Mouse (Mus musculus) limb, embryonic 14.5 days (tissue): Measurements from ENCODE around the gene Ak1. TPM values are rescaled to one million over a fixed set of nuclear protein-coding genes. Genes with fewer than 3 reads are reported as not detected.

Experiments used
- ATAC-seq: fragments of 200-750 bp; cut with Nextera tagmentation; 2 replicates; pipeline ENCODE4 v1.8.0; 2017; ENCODE audit warnings: low read depth, moderate number of reproducible peaks, moderate TSS enrichment; ENCODE audit not compliant: low FRiP score
- DNase-seq: peaks from one replicate; pipeline ENCODE4 v3.0.0-alpha.2; 2015; ENCODE audit warnings: low spot score
- H3K27ac ChIP-seq: fragments of 300-500 bp; sonication (generic); replicated peaks from 2 replicates; pipeline ENCODE4 v1.5.1; 2014; ENCODE audit warnings: low read depth, mild to moderate bottlenecking, low read length, moderate library complexity, mixed read lengths
- H3K27me3 ChIP-seq: fragments of 300-500 bp; sonication (generic); 2 replicates; pipeline ENCODE4 v1.6.1; 2014; ENCODE audit warnings: low read length, mixed read lengths; ENCODE audit not compliant: control insufficient read depth, insufficient read depth
- H3K36me3 ChIP-seq: fragments of 300-500 bp; sonication (generic); 2 replicates; pipeline ENCODE4 v1.6.1; 2014; ENCODE audit warnings: mild to moderate bottlenecking, low read length, moderate library complexity, mixed read lengths; ENCODE audit not compliant: control insufficient read depth, insufficient read depth
- H3K4me1 ChIP-seq: fragments of 300-500 bp; sonication (generic); 2 replicates; pipeline ENCODE4 v1.6.1; 2014; ENCODE audit warnings: antibody characterized with exemption, low read length, mixed read lengths; ENCODE audit not compliant: control insufficient read depth, insufficient read depth
- H3K4me2 ChIP-seq: fragments of 300-500 bp; sonication (generic); replicated peaks from 2 replicates; pipeline ENCODE4 v1.6.1; 2014; ENCODE audit warnings: low read depth, mild to moderate bottlenecking, low read length, moderate library complexity; ENCODE audit not compliant: severe bottlenecking
- H3K4me3 ChIP-seq: fragments of 300-500 bp; sonication (generic); replicated peaks from 2 replicates; pipeline ENCODE4 v1.5.1; 2014; ENCODE audit warnings: low read length
- H3K9ac ChIP-seq: fragments of 300-500 bp; sonication (generic); 2 replicates; pipeline ENCODE4 v1.6.1; 2014; ENCODE audit warnings: mild to moderate bottlenecking, low read depth, low read length, moderate library complexity; ENCODE audit not compliant: severe bottlenecking
- H3K9me3 ChIP-seq: fragments of 300-500 bp; sonication (generic); 2 replicates; pipeline ENCODE4 v1.6.1; 2016; ENCODE audit warnings: low read length; ENCODE audit not compliant: control insufficient read depth
- POLR2A ChIP-seq: fragments of 200-500 bp; IDR thresholded peaks from 2 replicates; pipeline ENCODE4 v1.8.0; 2012; ENCODE audit warnings: inconsistent platforms, mild to moderate bottlenecking, moderate library complexity, borderline replicate concordance; ENCODE audit not compliant: insufficient read depth, insufficient read length; ENCODE audit errors: extremely low read depth
- WGBS: fragments of 180-500 bp; shearing (Covaris S2); extraction: QIAGEN DNeasy Blood & Tissue Kit; methylation state at CpG from one replicate; pipeline ENCODE4 v1.1.7; 2014; 5-methylcytosine and 5-hydroxymethylcytosine counted together
- polyA plus RNA-seq, 2 experiments: library from polyadenylated mRNA; depleted of rRNA in 1 of 2; stranded (reverse) in 1 of 2; unstranded in 1 of 2; fragments of >200 nt; fragmentation: Nextera tagmentation in 1 of 2; extraction: Ambion mirVana in 1 of 2; gene quantifications; 2 replicates each; pipeline versions ENCODE4 v1.2.1 to v1.2.3; 2012 to 2014

Ak1 gene
- polyA plus RNA-seq, 2 experiments, result 26.7 to 56.2 TPM

GRCm38 (mm10) chr2:32671907-32672595 is 50.5 kb downstream of the Ak1 start:
- Histone ChIP-seq H3K4me1 (no peaks in the 10 kb centered on the region), H3K27ac (no peak overlapping the region), H3K9me3 (no peaks in the 10 kb centered on the region), H3K36me3 (peaks cover 4% of the 10 kb centered on the region; the same call in 1 of the 2 replicates), H3K9ac (no peak overlapping the region), H3K27me3 (no peaks in the 10 kb centered on the region), H3K4me2 (no peak overlapping the region), H3K4me3 (no peak overlapping the region)
- DNase-seq (no peak), ATAC-seq (no peak)
- 75% methylated on average over 9 of the region's 9 CpGs for WGBS
- TF ChIP-seq POLR2A, result no peak

- DNase-seq, result no peak
- H3K4me3 ChIP-seq, result no peak overlapping the region
- WGBS, result 69% methylated on average over 13 of the region's 16 CpGs
- no peaks in the 10 kb centered on the region for H3K27me3 ChIP-seq
- no peak for ATAC-seq
- peaks cover 9% of the 10 kb centered on the region; the same call in 1 of the 2 replicates for H3K36me3 ChIP-seq
- no peak overlapping the region for H3K4me2 ChIP-seq
- no peaks in the 10 kb centered on the region for H3K4me1 ChIP-seq
- H3K9me3 ChIP-seq, result no peaks in the 10 kb centered on the region
- TF ChIP-seq POLR2A, result no peak
- no peak overlapping the region for H3K9ac ChIP-seq
- no peak overlapping the region for H3K27ac ChIP-seq
Observed at GRCm38 (mm10) chr2:32673176-32673917, 51.8 kb downstream of the Ak1 start.

DNA sequence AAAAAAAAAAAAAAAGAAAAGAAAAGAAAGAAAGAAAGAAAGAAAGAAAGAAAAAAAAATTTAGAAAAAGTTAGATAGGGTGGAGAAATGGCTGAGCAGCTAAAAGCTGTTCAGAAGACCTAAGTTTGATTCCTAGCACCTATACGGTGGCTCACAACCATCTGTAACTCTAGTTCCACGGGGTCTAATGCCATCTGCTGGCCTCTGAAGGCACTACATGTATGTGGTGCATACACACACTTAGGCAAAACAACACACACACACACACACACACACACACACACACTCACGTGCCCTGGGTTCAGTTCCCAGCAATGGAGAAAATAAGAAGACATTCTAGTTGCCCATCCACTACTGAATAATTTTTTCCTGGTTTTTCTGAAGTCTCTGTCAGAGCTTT is 55.3 kb downstream of the Ak1 start:
- no peaks in the 10 kb centered on the region for H3K9me3 ChIP-seq
- no peaks in the 10 kb centered on the region for H3K27me3 ChIP-seq
- H3K27ac ChIP-seq, result no peak overlapping the region
- no peak overlapping the region for H3K9ac ChIP-seq
- no peak for TF ChIP-seq POLR2A
- H3K4me2 ChIP-seq, result no peak overlapping the region
- WGBS, result 92% methylated on average over 3 of the region's 3 CpGs
- peaks cover 8% of the 10 kb centered on the region for H3K4me1 ChIP-seq
- H3K4me3 ChIP-seq, result no peak overlapping the region
- no peak for DNase-seq
- no peak for ATAC-seq
- peaks cover 17% of the 10 kb centered on the region for H3K36me3 ChIP-seq

GRCm38 (mm10) chr2:32677683-32678082 is 56.1 kb downstream of the Ak1 start:
- 86% methylated on average over 7 of the region's 7 CpGs for WGBS
- ATAC-seq (no peak), DNase-seq (no peak)
- Histone ChIP-seq H3K9ac (no peak overlapping the region), H3K9me3 (no peaks in the 10 kb centered on the region), H3K27me3 (no peaks in the 10 kb centered on the region), H3K4me2 (no peak overlapping the region), H3K27ac (no peak overlapping the region), H3K36me3 (peaks cover 21% of the 10 kb centered on the region), H3K4me3 (no peak overlapping the region), H3K4me1 (peaks cover 8% of the 10 kb centered on the region)
- TF ChIP-seq POLR2A, result no peak

- 21% methylated on average over 7 of the region's 7 CpGs for WGBS
- no peak overlapping the region for H3K9ac ChIP-seq
- TF ChIP-seq POLR2A, result no peak
- peak overlapping the region; percentile 52; the same call in 1 of the 2 replicates for H3K27ac ChIP-seq
- DNase-seq (no peak), ATAC-seq (no peak)
- H3K4me3 ChIP-seq, result no peak overlapping the region
- peaks cover 8% of the 10 kb centered on the region for H3K4me1 ChIP-seq
- H3K4me2 ChIP-seq, result no peak overlapping the region
- H3K27me3 ChIP-seq, result no peaks in the 10 kb centered on the region
- H3K36me3 ChIP-seq, result peaks cover 44% of the 10 kb centered on the region
- H3K9me3 ChIP-seq, result no peaks in the 10 kb centered on the region
Observed at GRCm38 (mm10) chr2:32680051-32680451, 58.5 kb downstream of the Ak1 start.
